Mouse (Mus musculus): Measurements from ENCODE around the gene Gpc5.

DNA sequence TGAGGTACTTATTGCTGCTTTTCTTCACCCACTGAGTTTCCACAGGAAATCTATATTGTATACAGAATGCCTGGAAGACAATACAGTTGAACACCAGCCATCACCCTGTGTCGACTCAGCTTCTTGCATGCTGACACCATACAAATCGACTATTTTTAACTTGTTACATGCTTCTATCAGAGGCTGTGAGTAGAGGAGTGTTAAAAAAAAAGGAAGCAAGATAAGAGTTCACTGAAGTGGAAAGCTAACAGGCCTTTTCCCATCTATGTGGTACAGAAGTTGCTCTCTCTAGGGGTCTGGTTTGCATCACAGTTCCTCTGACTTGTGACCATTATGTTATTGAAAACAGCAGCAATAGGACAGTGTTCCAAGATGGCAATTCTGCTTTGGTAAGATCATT, 344.6 kb downstream of the Gpc5 start:
- TF ChIP-seq CTCF (IDR thresholded peaks at IDR 0.05; ENCODE audit: control insufficient read depth, insufficient read depth, insufficient replicate concordance, low read depth, low read length) (no peak), POLR2A (IDR thresholded peaks at IDR 0.05; ENCODE audit: control insufficient read depth, low read depth, low read length) (no peak)
